Mouse (Mus musculus): Measurements from ENCODE around the gene Cd47. TPM values are rescaled to one million over a fixed set of nuclear protein-coding genes. Genes with fewer than 3 reads are reported as not detected.
A peak's percentile ranks its signal among the peaks of the same experiment; 100 is the strongest.

Gene Cd47
- 63.8 and 68.6 TPM in 2 replicates for polyA plus RNA-seq (2014; fragmentation: Nextera tagmentation; extraction: Ambion mirVana)

DNA sequence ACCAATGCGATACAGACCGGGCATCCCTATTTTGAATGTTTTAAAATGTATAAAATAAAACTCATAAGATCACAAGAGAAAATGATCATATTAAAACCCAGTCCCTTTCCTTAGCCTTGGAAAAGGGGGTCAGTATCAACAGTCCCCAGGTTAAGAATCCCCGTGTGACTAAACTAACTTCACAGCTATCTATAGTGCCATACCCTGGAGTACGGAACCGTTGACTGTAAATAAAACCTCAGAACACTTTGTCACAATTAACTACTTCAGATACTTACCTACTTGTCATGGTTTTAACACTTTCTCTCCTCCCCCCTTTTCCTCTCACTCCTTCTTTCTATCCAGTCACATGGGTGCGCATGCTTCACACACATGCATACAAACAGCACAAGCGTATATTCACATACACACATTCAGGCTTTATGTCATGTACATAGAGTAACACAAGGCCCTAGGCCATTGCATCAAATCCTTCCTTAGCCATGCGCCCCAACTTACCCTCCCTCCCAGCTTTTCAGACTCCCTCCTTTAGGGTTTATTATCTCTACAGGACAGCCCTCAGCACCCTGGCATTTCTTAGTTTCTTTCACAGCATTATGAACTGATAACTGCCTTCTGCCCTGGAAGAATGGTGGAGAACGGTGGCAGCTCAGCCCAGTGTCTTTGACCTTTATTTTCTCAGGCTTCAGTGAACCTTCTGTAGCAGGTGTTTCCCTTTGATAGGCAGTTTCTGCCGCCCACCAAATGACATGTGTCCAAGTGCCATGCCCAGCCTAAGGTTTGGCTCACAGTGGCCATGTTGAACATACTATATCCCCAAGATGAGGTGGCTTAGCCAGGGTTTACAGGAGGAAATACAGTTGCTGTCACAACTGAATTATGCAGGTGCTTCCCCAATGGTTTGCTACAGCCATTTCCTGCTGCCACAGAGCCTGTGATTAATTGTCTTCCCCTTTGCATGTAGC is at the start of gene Cd47:
Cd47 (plus strand) TSS at position 937 of the 965 bp plus-strand sequence.
- Histone ChIP-seq H3K4me2 (ENCODE audit: low read depth) (no peak within 1 kb of the TSS), H3K27ac (ENCODE audit: low read depth, low read length) (no peak within 1 kb of the TSS), H3K9ac (ENCODE audit: low read length) (no peak within 1 kb of the TSS), H3K27me3 (ENCODE audit: control insufficient read depth, insufficient read depth, low read length) (no peaks in the 10 kb centered on the region), H3K4me1 (ENCODE audit: control insufficient read depth, insufficient read depth, low read length) (no peaks in the 10 kb centered on the region; the same call in 1 of the 2 replicates), H3K36me3 (ENCODE audit: control insufficient read depth, insufficient read depth, low read length) (no peaks in the 10 kb centered on the region), H3K9me3 (ENCODE audit: control insufficient read depth, low read length) (no peaks in the 10 kb centered on the region), H3K4me3 (ENCODE audit: low read depth, low read length) (no peak within 1 kb of the TSS)
- ATAC-seq (ENCODE audit: insufficient read depth, low FRiP score, low TSS enrichment) (no peak), DNase-seq (ENCODE audit: low spot score) (no peak)
- 85% methylated on average over 10 of the region's 10 CpGs for WGBS

- ATAC-seq (ENCODE audit: insufficient read depth, low FRiP score, low TSS enrichment) (no peak), DNase-seq (ENCODE audit: low spot score) (no peak)
- Histone ChIP-seq H3K4me3 (ENCODE audit: low read depth, low read length) (no peak overlapping the region), H3K9me3 (ENCODE audit: control insufficient read depth, low read length) (no peaks in the 10 kb centered on the region), H3K27me3 (ENCODE audit: control insufficient read depth, insufficient read depth, low read length) (no peaks in the 10 kb centered on the region), H3K36me3 (ENCODE audit: control insufficient read depth, insufficient read depth, low read length) (no peaks in the 10 kb centered on the region), H3K27ac (ENCODE audit: low read depth, low read length) (no peak overlapping the region), H3K9ac (ENCODE audit: low read length) (no peak overlapping the region), H3K4me2 (ENCODE audit: low read depth) (no peak overlapping the region), H3K4me1 (ENCODE audit: control insufficient read depth, insufficient read depth, low read length) (0 out of 2 replicates have a peak, but pooled peaks cover 2% of the 10 kb centered on the region)
- WGBS, result 57% methylated on average over 1 of the region's 1 CpGs
Observed at GRCm38 (mm10) chr16:49752906-49753305, 47.4 kb upstream of the Cd47 start.

DNA sequence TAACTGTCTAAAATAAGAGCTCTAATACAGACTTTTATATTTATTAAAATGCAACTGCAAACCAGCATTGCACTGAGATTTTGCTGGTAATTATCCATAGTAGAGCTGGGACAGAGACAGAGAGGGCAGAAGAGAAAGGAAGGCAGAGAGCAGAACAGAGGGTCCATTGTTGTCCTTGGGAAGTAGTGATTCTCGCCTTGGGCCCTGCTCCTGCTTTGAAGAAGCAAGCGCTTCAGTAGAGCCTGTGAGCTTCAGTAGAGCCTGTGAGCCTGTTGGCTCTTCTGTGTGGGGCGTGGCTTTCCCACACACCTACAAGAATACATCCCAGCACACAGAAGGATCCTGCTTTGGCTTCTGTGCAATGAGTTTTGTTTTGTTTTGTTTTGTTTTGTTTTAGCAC is 47.0 kb upstream of the Cd47 start:
- no peak overlapping the region for H3K4me3 ChIP-seq (ENCODE audit: low read depth, low read length)
- peak; percentile 24 for DNase-seq (ENCODE audit: low spot score)
- no peaks in the 10 kb centered on the region for H3K9me3 ChIP-seq (ENCODE audit: control insufficient read depth, low read length)
- WGBS, result 19% methylated on average over 3 of the region's 3 CpGs
- no peak overlapping the region for H3K9ac ChIP-seq (ENCODE audit: low read length)
- peak; percentile 70 for ATAC-seq (ENCODE audit: insufficient read depth, low FRiP score, low TSS enrichment)
- no peaks in the 10 kb centered on the region for H3K27me3 ChIP-seq (ENCODE audit: control insufficient read depth, insufficient read depth, low read length)
- H3K4me1 ChIP-seq (ENCODE audit: control insufficient read depth, insufficient read depth, low read length), result 0 out of 2 replicates have a peak, but pooled peaks cover 2% of the 10 kb centered on the region
- H3K27ac ChIP-seq (ENCODE audit: low read depth, low read length), result no peak overlapping the region
- no peak overlapping the region for H3K4me2 ChIP-seq (ENCODE audit: low read depth)
- no peaks in the 10 kb centered on the region for H3K36me3 ChIP-seq (ENCODE audit: control insufficient read depth, insufficient read depth, low read length)

DNA sequence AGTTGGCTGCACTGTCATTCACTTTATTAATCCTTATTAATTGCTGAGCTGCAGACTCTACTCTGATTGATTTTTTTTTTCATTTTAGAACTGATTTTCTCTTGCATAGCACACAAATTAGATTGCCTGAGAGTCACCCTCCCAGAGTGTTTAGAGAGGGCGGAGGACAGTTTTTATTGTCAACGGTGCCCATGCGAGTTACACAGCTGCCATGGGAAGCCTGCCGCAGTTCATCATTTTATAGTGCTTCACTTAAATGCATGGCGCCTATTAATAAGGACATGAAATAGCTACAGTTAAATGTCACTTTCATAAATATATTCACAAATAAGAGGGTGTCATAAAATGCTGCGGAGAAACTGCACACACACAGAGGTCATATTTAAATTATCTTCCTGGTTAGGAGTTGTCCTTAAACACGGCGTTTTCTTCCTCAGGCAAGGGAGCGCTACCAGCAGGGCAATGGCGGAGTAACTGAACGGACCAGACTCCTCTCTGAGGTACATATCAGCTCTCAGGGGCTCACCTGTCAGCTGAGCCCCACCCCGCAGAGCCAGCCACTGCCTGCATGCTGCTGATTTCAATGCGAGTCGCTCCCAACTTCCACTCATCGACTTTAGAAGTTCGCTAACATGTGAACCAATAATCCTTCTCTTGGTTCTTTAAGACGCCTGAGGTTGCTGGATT is 39.7 kb upstream of the Cd47 start:
- Histone ChIP-seq H3K4me2 (ENCODE audit: low read depth) (no peak overlapping the region), H3K9ac (ENCODE audit: low read length) (no peak overlapping the region), H3K27ac (ENCODE audit: low read depth, low read length) (no peak overlapping the region), H3K36me3 (ENCODE audit: control insufficient read depth, insufficient read depth, low read length) (no peaks in the 10 kb centered on the region; the same call in 1 of the 2 replicates), H3K9me3 (ENCODE audit: control insufficient read depth, low read length) (no peaks in the 10 kb centered on the region), H3K4me1 (ENCODE audit: control insufficient read depth, insufficient read depth, low read length) (no peaks in the 10 kb centered on the region), H3K4me3 (ENCODE audit: low read depth, low read length) (no peak overlapping the region), H3K27me3 (ENCODE audit: control insufficient read depth, insufficient read depth, low read length) (no peaks in the 10 kb centered on the region)
- ATAC-seq (ENCODE audit: insufficient read depth, low FRiP score, low TSS enrichment) (no peak), DNase-seq (ENCODE audit: low spot score) (no peak)
- 83% methylated on average over 17 of the region's 17 CpGs for WGBS

DNA sequence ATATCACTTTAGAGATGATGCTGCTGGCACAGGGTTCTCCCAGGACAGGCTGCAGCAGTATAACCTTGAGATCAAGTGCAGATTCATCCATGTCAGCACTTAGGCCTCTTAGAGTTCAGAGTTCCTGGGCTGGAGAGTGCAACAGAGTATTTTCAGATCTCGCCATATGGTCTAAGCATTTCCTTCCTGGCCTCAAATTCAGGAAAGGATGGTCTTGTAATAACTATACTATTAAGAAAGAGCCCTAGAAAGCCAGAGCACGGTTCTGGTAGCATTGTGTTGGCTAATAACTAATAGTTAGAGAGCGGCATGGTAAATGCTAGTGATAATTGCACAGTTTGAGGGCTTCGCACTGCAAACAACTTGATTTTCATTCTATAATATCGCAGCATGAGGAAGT is 38.4 kb upstream of the Cd47 start:
- Histone ChIP-seq H3K9me3 (ENCODE audit: control insufficient read depth, low read length) (no peaks in the 10 kb centered on the region), H3K27ac (ENCODE audit: low read depth, low read length) (no peak overlapping the region), H3K4me1 (ENCODE audit: control insufficient read depth, insufficient read depth, low read length) (no peaks in the 10 kb centered on the region), H3K4me2 (ENCODE audit: low read depth) (no peak overlapping the region), H3K9ac (ENCODE audit: low read length) (no peak overlapping the region), H3K4me3 (ENCODE audit: low read depth, low read length) (no peak overlapping the region), H3K36me3 (ENCODE audit: control insufficient read depth, insufficient read depth, low read length) (no peaks in the 10 kb centered on the region; the same call in 1 of the 2 replicates), H3K27me3 (ENCODE audit: control insufficient read depth, insufficient read depth, low read length) (no peaks in the 10 kb centered on the region)
- DNase-seq (ENCODE audit: low spot score) (no peak), ATAC-seq (ENCODE audit: insufficient read depth, low FRiP score, low TSS enrichment) (no peak)
- WGBS, result 88% methylated on average over 5 of the region's 5 CpGs

GRCm38 (mm10) chr16:49766326-49766725 is 34.0 kb upstream of the Cd47 start:
- Histone ChIP-seq H3K36me3 (ENCODE audit: control insufficient read depth, insufficient read depth, low read length) (no peaks in the 10 kb centered on the region; the same call in 1 of the 2 replicates), H3K4me3 (ENCODE audit: low read depth, low read length) (no peak overlapping the region), H3K4me2 (ENCODE audit: low read depth) (no peak overlapping the region), H3K9me3 (ENCODE audit: control insufficient read depth, low read length) (no peaks in the 10 kb centered on the region), H3K4me1 (ENCODE audit: control insufficient read depth, insufficient read depth, low read length) (no peaks in the 10 kb centered on the region), H3K27me3 (ENCODE audit: control insufficient read depth, insufficient read depth, low read length) (no peaks in the 10 kb centered on the region), H3K9ac (ENCODE audit: low read length) (no peak overlapping the region), H3K27ac (ENCODE audit: low read depth, low read length) (no peak overlapping the region)
- 67% methylated on average over 3 of the region's 3 CpGs for WGBS
- no peak for DNase-seq (ENCODE audit: low spot score)
- ATAC-seq (ENCODE audit: insufficient read depth, low FRiP score, low TSS enrichment), result no peak; the same call in 1 of the 2 replicates

- 86% methylated on average over 4 of the region's 4 CpGs for WGBS
Observed at GRCm38 (mm10) chr16:49768491-49769031, 31.8 kb upstream of the Cd47 start.

DNA sequence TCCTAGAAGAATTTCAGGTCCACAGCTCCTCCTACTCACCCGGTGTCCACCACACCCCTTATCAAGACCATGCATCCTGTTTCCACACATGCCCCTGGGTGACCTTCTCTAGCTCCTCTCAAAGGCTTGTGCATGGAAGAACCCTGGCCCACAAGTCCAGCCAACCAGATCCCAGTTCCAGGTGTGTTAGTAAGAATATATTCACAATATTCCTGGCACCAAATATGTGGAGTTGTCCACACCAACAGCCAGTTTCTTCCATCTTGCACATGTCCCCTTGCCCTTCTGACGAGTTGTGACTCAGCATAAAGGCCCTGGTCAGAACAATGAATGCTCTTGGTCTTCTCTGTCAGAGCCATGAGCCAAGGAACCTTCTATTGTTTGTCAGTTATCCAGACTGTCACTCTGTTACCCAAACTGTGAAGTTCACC is 30.5 kb upstream of the Cd47 start:
- H3K27me3 ChIP-seq (ENCODE audit: control insufficient read depth, insufficient read depth, low read length), result no peaks in the 10 kb centered on the region
- H3K4me2 ChIP-seq (ENCODE audit: low read depth), result no peak overlapping the region
- no peaks in the 10 kb centered on the region for H3K36me3 ChIP-seq (ENCODE audit: control insufficient read depth, insufficient read depth, low read length)
- H3K4me1 ChIP-seq (ENCODE audit: control insufficient read depth, insufficient read depth, low read length), result no peaks in the 10 kb centered on the region
- 82% methylated on average over 2 of the region's 2 CpGs for whole genome bisulfite sequencing
- no peak overlapping the region for H3K9ac ChIP-seq (ENCODE audit: low read length)
- no peak overlapping the region for H3K27ac ChIP-seq (ENCODE audit: low read depth, low read length)
- no peaks in the 10 kb centered on the region for H3K9me3 ChIP-seq (ENCODE audit: control insufficient read depth, low read length)
- no peak overlapping the region for H3K4me3 ChIP-seq (ENCODE audit: low read depth, low read length)
- DNase-seq (ENCODE audit: low spot score) (no peak), ATAC-seq (ENCODE audit: insufficient read depth, low FRiP score, low TSS enrichment) (no peak)

More at GRCm38 (mm10) chr16:49768491-49769031, 31.8 kb upstream of the Cd47 start:
- Histone ChIP-seq H3K4me3 (ENCODE audit: low read depth, low read length) (no peak overlapping the region), H3K36me3 (ENCODE audit: control insufficient read depth, insufficient read depth, low read length) (no peaks in the 10 kb centered on the region; the same call in 1 of the 2 replicates), H3K27ac (ENCODE audit: low read depth, low read length) (no peak overlapping the region), H3K9ac (ENCODE audit: low read length) (no peak overlapping the region), H3K4me1 (ENCODE audit: control insufficient read depth, insufficient read depth, low read length) (no peaks in the 10 kb centered on the region), H3K4me2 (ENCODE audit: low read depth) (no peak overlapping the region), H3K9me3 (ENCODE audit: control insufficient read depth, low read length) (no peaks in the 10 kb centered on the region), H3K27me3 (ENCODE audit: control insufficient read depth, insufficient read depth, low read length) (no peaks in the 10 kb centered on the region)
- ATAC-seq (ENCODE audit: insufficient read depth, low FRiP score, low TSS enrichment) (no peak), DNase-seq (ENCODE audit: low spot score) (no peak)
